Mouse (Mus musculus) heart, adult 2 months (tissue): ENCODE measurements around the gene Depdc1b.

ENCODE experiments used
- CTCF ChIP-seq: fragments of 200-600 bp; IDR thresholded peaks from 2 replicates; pipeline ENCODE4 v1.8.1; 2022; ENCODE audit warnings: antibody characterized with exemption, mild to moderate bottlenecking, moderate library complexity
- POLR2A ChIP-seq: fragments of 200-500 bp; IDR thresholded peaks from 2 replicates; pipeline ENCODE4 v1.6.1; 2011; ENCODE audit warnings: mild to moderate bottlenecking, low read depth, low read length, control low read depth; ENCODE audit not compliant: insufficient read depth

DNA sequence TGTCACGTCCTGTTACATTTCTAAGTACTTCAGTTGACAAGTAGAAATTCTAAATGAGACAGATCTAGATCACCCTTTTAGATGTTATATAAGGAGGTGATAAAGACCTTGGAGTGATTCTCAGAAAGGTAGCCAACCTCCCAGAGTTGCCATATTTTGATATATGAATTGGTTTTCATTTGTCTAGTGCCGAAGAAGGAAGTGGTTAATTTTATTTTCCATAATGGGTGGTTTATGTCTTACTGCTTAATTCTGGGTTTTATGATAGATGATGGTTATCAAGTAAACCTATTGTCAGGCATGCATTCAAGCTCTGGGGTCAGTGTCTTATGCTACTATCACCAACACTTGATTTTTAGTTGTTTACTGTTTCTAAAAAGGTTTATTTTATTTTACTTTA, 135.0 kb downstream of the Depdc1b start:
- TF ChIP-seq CTCF: no peak
- no peak for TF ChIP-seq POLR2A
